Mouse (Mus musculus) 3134 (cell line): ENCODE data around the gene Nbea.

Experiments
- DNase-seq: peaks from one replicate; pipeline ENCODE4 v3.0.0-alpha.2; 2011; ENCODE audit warnings: low spot score; ENCODE audit not compliant: insufficient read length; ENCODE audit errors: extremely low read depth

Gene Nbea

DNA sequence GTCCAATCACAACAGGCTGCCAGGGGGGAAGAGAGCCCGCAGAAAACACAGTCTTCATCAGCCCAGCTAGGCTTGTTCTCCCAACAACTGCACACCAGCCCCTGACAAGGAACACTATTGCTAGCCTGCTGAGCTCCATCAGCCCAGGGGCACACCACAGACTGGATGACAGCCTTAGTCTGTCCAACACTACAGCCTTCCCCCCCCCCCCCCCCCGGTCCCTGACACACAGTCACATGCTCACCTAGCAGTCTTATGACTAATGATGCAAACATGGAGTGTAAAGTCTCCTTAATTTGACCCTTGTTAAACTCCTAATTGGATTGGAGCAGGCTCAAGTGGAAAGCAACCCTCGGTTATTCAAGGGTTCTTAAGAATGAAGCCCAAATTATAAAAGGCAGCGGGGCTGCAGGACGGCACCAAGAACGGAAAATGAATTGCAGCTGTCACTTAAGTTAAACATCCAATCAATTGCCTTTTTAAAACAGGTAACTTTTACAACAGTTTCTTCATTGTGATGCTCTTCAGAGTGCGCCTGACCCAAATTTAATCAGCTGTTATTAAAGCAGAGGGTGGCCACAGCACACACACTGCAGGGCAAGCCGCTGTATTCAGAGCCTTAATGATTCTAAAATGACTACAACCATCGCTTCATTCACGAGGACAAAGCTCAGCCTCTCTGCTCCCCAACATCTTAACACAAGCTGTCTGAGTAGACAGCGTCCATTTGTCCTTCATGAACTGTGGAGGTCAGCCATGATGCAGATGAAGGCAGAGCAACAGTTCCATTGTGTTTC is 427.5 kb downstream of the Nbea start:
- DNase-seq: peak; percentile 15

GRCm38 (mm10) chr3:55754981-55755608 is 428.4 kb downstream of the Nbea start:
- no peak for DNase-seq

DNA sequence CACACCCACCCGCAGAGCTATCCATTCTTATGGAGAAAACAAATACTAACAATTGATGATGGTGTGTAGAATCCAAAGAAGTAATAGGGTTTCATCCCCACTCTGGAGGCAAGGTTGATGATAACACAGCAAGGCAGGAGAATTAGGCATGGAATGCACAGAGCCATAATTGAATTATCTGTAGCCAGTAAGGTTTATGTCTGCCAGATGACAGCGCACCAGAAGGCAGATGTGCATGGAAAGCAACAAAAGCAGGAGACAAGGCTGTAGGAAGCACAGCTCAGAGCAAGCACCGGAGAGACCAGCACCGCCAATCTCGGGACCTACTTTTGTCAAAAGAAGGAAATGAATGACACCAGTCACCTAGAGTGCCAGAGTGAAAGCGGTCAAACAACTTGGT is 429.6 kb downstream of the Nbea start:
- no peak for DNase-seq

DNA sequence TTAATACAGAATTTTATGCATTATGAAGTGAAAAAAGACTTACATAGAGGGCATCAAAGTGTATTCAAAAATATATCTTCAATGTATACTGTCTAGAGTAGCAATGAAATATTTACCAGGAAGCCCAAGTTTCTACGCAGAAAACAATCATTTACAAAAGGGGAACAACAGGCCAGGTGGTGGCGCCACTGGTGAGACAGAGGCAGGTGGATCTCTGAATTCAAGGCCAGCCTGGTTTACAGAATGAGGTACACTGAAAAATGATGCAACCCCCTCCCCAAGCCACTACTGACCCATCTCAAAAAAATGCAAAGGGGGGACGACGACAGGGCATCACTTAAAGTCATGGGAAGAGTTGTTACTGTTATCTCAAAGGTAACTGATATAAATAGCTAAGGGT is 430.9 kb downstream of the Nbea start:
- DNase-seq: no peak

GRCm38 (mm10) chr3:55751363-55751762 is 432.1 kb downstream of the Nbea start:
- no peak for DNase-seq

- no peak for DNase-seq
Observed at GRCm38 (mm10) chr3:55750445-55751065, 432.9 kb downstream of the Nbea start.

GRCm38 (mm10) chr3:55743885-55744284 is 439.6 kb downstream of the Nbea start:
- no peak for DNase-seq

DNA sequence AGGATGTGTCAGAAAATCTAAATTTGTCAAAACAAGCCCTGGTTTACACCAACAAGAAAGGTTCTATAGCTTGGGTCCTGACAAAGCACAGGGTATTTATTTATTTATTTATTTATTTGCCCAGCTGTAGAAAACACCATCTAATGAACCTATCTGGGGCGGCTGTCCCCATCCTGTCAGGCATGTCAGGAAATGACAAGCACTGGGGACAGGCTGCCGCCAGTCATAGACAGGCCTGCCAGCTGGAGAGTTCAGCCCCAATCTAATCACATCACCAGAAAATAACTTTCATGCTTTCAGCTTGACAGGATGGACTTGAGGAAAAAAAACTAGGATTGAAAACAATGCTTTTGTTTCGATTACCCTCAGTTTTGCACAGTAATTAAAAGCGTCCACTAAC is 440.8 kb downstream of the Nbea start:
- DNase-seq: no peak

GRCm38 (mm10) chr3:55742218-55742617 is 441.3 kb downstream of the Nbea start:
- no peak for DNase-seq

GRCm38 (mm10) chr3:55741428-55741827 is 442.1 kb downstream of the Nbea start:
- DNase-seq: no peak

- DNase-seq: no peak
Observed at GRCm38 (mm10) chr3:55733665-55734064, 449.8 kb downstream of the Nbea start.

DNA sequence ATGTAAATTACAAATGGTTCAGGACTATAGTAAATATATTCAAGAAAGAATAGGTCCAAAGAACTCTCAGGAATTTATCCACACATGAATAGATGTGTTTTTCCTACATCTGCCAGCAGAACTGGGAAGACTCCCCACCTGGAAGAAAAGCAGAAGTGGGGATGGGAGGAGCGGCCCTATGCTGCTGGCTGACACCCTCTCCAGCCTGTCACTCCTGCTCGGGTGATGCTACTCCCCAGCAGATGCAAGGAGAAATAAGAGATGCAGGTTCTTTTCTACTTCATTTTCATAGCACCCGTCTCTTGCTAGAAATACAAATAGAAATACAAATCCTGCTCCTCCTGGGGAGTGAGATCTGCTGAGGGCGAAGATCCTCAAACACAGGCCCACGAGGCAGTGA is 453.0 kb downstream of the Nbea start:
- no peak for DNase-seq

DNA sequence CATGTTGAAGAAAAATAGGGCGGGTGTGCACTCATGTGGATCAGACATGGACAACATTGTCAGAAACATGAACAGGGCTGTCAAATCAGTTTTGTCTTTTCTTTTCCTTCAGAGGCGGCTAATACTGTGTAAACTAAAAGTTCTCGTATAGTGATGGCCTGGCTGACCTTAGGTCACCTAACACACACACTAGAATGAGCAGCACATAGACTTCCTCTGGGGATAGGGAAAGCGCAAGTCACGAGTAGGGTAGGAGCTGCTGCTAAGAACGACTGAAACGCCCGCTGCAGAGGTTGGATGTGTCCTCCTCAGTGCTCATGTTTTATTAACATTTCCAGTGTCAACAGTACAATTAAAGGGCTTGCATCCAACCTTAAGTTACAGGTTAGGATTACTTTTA is 453.4 kb downstream of the Nbea start:
- no peak for DNase-seq

GRCm38 (mm10) chr3:55714260-55714659 is 469.2 kb downstream of the Nbea start:
- DNase-seq: no peak

GRCm38 (mm10) chr3:55713856-55714255 is 469.6 kb downstream of the Nbea start:
- DNase-seq: no peak

DNA sequence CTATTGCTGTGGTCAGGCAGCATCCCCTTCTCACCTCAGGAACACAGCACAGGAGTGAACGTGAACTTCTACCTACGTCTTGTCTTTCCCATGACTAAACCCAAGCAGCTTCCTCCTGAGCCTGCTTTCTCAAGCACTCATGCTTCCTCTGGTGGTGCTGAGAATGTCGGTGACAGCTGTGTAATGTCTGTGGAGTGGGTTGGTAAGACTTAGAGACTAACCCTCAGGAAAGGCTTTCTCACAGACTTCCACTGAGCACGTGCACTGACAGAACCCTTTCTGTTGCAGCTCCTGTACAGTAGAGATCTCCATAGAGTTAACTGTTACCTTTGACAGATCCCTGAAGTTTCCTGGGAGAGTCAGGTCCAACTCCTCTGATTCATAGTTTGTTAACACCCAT is 473.2 kb downstream of the Nbea start:
- DNase-seq: no peak

GRCm38 (mm10) chr3:55701632-55702031 is 481.9 kb downstream of the Nbea start:
- no peak for DNase-seq

DNA sequence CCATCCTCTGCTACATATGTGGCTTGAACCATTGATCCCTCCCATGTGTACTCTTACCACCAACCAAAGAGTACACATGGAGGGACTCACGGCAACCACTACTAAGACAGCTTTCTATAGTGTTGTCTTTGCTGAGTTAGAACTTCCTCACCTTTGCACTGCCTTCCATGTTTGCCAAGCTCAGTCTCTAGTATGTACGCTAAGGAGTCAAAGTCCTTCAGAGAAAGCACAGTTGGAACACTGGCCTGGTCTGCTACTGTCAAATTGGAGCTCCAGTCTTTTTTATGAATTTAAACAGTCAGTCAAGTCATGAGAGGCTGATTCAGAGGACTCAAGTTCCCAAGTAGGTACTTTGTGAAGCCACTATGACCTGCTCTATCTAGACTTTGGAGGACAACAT is 486.3 kb downstream of the Nbea start:
- DNase-seq: no peak

DNA sequence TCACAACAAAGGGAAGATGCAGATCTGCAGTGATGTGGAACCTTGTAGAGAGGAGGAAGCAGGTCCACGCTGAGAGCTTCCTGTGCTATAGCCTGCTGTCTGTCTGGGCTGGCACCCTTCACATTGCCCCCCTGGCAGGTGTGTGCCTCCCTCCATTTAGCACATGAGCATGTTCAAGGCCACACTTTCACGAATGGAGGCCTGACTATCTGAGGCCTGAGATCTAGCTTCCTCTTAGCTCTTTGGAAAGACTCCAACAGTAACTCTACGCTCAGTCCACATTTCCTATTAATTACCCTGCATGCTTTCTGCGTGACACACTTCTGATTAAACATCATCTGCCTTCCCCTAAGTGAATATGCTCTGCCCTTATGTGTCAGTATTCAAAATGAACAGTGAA is 490.4 kb downstream of the Nbea start:
- peak; percentile 7 for DNase-seq

DNA sequence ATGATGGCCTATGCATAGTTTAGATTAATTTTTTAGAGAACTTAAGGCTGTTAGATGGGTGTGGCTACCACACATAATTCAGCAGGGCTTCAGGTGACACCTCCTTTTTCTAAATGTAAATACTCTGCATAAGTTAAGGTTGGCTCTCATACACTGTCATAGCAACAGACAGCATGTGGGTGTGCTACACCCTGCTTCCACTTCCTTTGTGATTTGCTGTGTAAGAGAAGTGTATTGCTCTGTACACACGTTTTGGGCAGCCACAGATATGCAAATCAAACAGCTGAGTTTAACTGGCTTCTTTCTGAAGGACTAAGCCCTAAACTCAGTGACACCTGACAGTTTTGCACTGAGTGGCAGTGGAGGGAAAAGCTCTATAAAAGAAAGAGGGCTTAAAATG is 495.4 kb downstream of the Nbea start:
- no peak for DNase-seq

DNA sequence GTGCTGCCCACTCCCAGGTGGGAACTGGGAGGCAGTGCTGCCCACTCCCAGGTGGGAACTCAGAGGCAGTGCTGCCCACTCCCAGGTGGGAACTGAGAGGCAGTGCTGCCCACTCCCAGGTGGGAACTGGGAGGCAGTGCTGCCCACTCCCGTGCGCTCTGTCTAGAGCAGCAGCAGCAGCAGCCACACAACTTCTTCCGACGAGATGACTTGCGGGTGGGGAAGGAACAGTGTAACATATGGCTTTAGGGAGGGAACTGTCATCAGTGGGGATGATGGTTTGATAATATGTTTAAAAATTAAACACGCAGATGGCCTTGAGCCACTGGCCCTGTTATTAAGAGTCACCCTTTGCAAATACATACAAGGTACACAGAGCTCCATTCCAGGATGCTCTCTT is 496.5 kb downstream of the Nbea start:
- DNase-seq: no peak

DNA sequence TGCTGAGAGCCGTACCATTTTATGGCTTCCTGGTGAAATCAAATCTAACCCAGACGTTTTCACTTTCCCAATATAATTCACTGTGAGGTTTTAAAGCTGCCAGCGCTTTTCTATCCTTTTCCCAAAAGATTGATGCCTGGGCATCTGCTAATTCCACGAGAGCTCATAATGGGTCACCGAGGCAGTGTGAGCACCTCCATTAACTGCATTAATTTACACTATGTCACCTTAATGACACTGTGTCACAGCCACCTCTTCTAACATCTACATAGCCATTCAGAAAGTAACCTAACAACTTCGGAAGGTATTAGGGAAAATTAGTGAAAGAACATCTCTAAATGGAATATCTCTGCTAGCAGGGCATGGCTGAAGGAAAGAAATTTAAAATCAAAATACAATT is 497.9 kb downstream of the Nbea start:
- no peak for DNase-seq
